In genomic region chr4:105423727-105424201, GRCm38 (mm10) we compare ENCODE assay signal across 13 mouse cellular contexts.
DNase-seq lines count a peak whose midpoint lies in the region; ATAC-seq and TF ChIP-seq lines count a peak whose summit lies in the region.
"Had no signal": no experiment of that assay in that cellular context is flagged by ENCODE, and none has a peak within 500 bp of the region (broad histone marks: within the 10 kb centered on the region; RNA-seq: fewer than 3 reads in every experiment).

No protein-coding gene starts in this region.

- peak; percentile 65 for DNase-seq in lung, postnatal 0 days (ENCODE audit: low spot score)
- no peak for DNase-seq in lung, postnatal 25 days (ENCODE audit: low spot score)
- peak; percentile 42 for DNase-seq in adrenal gland, adult 8-10 months
- peak; percentile 19 for DNase-seq in limb, embryonic 10.5 days (ENCODE audit: low spot score)
- no peak for DNase-seq in left cerebral cortex, adult 9 months (ENCODE audit: low spot score in 2 of 2)
- DNase-seq in cerebellum, adult 11 months: no peak
- DNase-seq: cerebellum, postnatal 10 days; right cerebral cortex, adult 18-20 months had no signal

- peak; percentile 93 for ATAC-seq in lung, postnatal 0 days
- 0 out of 2 replicates have a peak, but pooled peaks have one; percentile 18 for ATAC-seq in heart, embryonic 15.5 days (replicated peaks; ENCODE audit: insufficient number of reproducible peaks, insufficient read depth, low FRiP score, low read depth)

- H3K4me3 ChIP-seq in lung, postnatal 0 days (ENCODE audit: low read depth, low read length): no peak overlapping the region
- no peak overlapping the region for H3K4me3 ChIP-seq in heart, embryonic 15.5 days
- no peak overlapping the region for H3K4me3 ChIP-seq in limb, embryonic 10.5 days
- H3K4me3 ChIP-seq: lung, embryonic 15.5 days; myocyte; stomach, embryonic 15.5 days had no signal

- H3K4me1 ChIP-seq in lung, postnatal 0 days (ENCODE audit: insufficient read depth, low read depth, low read length): no peaks in the 10 kb centered on the region
- H3K4me1 ChIP-seq in heart, embryonic 15.5 days (replicated peaks): 0 out of 2 replicates have a peak, but pooled peaks cover 4% of the 10 kb centered on the region
- H3K4me1 ChIP-seq in limb, embryonic 10.5 days: peaks cover 38% of the 10 kb centered on the region
- H3K4me1 ChIP-seq: lung, embryonic 15.5 days; stomach, embryonic 15.5 days had no signal

- no peak overlapping the region for H3K9ac ChIP-seq in lung, postnatal 0 days (replicated peaks; ENCODE audit: low read depth)
- no peak overlapping the region for H3K9ac ChIP-seq in heart, embryonic 15.5 days
- H3K9ac ChIP-seq: lung, embryonic 15.5 days; stomach, embryonic 15.5 days had no signal

- no peaks in the 10 kb centered on the region for H3K36me3 ChIP-seq in lung, postnatal 0 days (ENCODE audit: insufficient read depth, low read length)
- H3K36me3 ChIP-seq in heart, embryonic 15.5 days: no peaks in the 10 kb centered on the region
- H3K36me3 ChIP-seq in limb, embryonic 10.5 days: no peaks in the 10 kb centered on the region
- H3K36me3 ChIP-seq: G1E; lung, embryonic 15.5 days; stomach, embryonic 15.5 days had no signal

- WGBS in lung, postnatal 0 days: 52% methylated on average over 3 of the region's 3 CpGs
- 58% methylated on average over 3 of the region's 3 CpGs for WGBS in heart, embryonic 15.5 days
- WGBS in limb, embryonic 10.5 days: 71% methylated on average over 3 of the region's 3 CpGs

- H3K27me3 ChIP-seq in lung, postnatal 0 days (replicated peaks; ENCODE audit: insufficient read depth, low read length): no peaks in the 10 kb centered on the region
- H3K27me3 ChIP-seq in heart, embryonic 15.5 days: no peaks in the 10 kb centered on the region; the same call in 1 of the 2 replicates
- peaks cover 25% of the 10 kb centered on the region for H3K27me3 ChIP-seq in limb, embryonic 10.5 days (ENCODE audit: low read depth, poor library complexity, severe bottlenecking)
- H3K27me3 ChIP-seq: lung, embryonic 15.5 days; stomach, embryonic 15.5 days had no signal

- peak; percentile 62 for TF ChIP-seq EP300 in lung, postnatal 0 days (IDR thresholded peaks at IDR 0.05)

- TF ChIP-seq CTCF in lung, postnatal 0 days (IDR thresholded peaks at IDR 0.05): peak; percentile 8; the same call in 1 of the 2 replicates

- no peak overlapping the region for H3K4me2 ChIP-seq in lung, postnatal 0 days (replicated peaks; ENCODE audit: low read depth, low read length)
- no peak overlapping the region for H3K4me2 ChIP-seq in heart, embryonic 15.5 days
- H3K4me2 ChIP-seq: lung, embryonic 15.5 days; stomach, embryonic 15.5 days had no signal

- no peaks in the 10 kb centered on the region for H3K9me3 ChIP-seq in lung, postnatal 0 days (ENCODE audit: low read length)
- H3K9me3 ChIP-seq in heart, embryonic 15.5 days (replicated peaks): no peaks in the 10 kb centered on the region
- H3K9me3 ChIP-seq in limb, embryonic 10.5 days (replicated peaks): no peaks in the 10 kb centered on the region
- H3K9me3 ChIP-seq: lung, embryonic 15.5 days; stomach, embryonic 15.5 days had no signal

- peak overlapping the region; percentile 54; the same call in 1 of the 2 replicates for H3K27ac ChIP-seq in lung, postnatal 0 days (ENCODE audit: low read length)
- 0 out of 2 replicates have a peak overlapping the region, but pooled peaks have one; percentile 12 for H3K27ac ChIP-seq in heart, embryonic 15.5 days
- H3K27ac ChIP-seq in limb, embryonic 10.5 days: 0 out of 2 replicates have a peak overlapping the region, but pooled peaks have one; percentile 20
- H3K27ac ChIP-seq: stomach, embryonic 15.5 days had no signal

Comparison
In these comparisons a context has a peak if more than half of its experiments do, and no peak if none do; other contexts are left out.
1. DNase-seq: peak in lung, postnatal 0 days (single experiment), adrenal gland, adult 8-10 months (single experiment) and limb, embryonic 10.5 days (single experiment); none in lung, postnatal 25 days (single experiment), left cerebral cortex, adult 9 months (0 of 2) and cerebellum, adult 11 months (single experiment).
2. Peak in every context shown above with its lines, with median percentiles within 50 percentile points of each other: H3K27ac ChIP-seq.